Mouse (Mus musculus) gastrocnemius, postnatal 14 days (tissue): ENCODE measurements around the gene Cckbr. TPM values are rescaled to one million over a fixed set of nuclear protein-coding genes. Genes with fewer than 3 reads are reported as not detected.
"Not testable (repeated sequence)": the region's sequence is repeated elsewhere in the genome, so short reads cannot be mapped to it uniquely, and the experiment has no call there.

ENCODE experiments used
- DNase-seq: peaks from one replicate; pipeline ENCODE4 v3.0.0; 2021; ENCODE audit warnings: mixed read lengths
- intact Hi-C: fragments of 180-260 bp; cut with DNase I; formaldehyde crosslinking; loops from one replicate; pipeline ENCODE4 v1.15.1; 2025; ENCODE audit warnings: low total_unique reads
- total RNA-seq, 2 experiments: library from RNA; stranded (reverse); gene quantifications; 2 replicates each; pipeline ENCODE4 v1.2.3; 2021

The Cckbr gene
- total RNA-seq, 2 experiments from 2014 or later, result not detected

DNA sequence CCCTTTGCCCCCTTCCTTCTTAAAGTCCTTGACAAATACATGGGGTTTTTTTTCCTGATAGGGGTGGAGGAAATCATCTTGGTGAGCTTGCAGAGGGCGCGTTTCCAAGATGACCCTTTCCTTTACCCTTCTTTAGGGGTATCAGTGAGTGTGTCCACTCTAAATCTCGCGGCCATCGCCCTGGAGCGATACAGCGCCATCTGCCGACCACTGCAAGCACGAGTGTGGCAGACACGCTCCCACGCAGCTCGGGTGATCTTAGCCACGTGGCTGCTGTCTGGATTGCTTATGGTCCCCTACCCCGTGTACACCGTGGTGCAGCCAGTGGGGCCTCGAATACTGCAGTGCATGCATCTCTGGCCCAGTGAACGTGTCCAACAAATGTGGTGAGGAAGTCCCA is 8.3 kb downstream of the Cckbr start:
- DNase-seq, result no peak
- intact Hi-C loops, result no loop called here

DNA sequence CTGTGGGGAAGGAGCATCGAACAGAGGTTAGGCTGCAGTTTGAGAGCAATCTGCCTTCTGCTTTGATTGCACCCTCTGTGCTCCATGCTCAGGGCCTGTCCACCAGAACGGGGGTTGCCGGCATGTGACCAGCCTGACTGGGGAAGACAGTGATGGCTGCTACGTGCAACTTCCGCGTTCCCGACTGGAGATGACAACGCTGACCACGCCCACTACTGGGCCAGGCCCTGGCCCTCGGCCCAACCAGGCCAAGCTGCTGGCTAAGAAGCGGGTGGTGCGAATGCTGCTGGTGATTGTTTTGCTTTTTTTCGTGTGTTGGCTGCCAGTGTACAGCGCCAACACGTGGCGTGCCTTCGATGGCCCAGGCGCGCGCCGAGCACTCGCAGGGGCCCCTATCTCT is 9.3 kb downstream of the Cckbr start:
- DNase-seq, result no peak
- intact Hi-C loops, result no loop called here

DNA sequence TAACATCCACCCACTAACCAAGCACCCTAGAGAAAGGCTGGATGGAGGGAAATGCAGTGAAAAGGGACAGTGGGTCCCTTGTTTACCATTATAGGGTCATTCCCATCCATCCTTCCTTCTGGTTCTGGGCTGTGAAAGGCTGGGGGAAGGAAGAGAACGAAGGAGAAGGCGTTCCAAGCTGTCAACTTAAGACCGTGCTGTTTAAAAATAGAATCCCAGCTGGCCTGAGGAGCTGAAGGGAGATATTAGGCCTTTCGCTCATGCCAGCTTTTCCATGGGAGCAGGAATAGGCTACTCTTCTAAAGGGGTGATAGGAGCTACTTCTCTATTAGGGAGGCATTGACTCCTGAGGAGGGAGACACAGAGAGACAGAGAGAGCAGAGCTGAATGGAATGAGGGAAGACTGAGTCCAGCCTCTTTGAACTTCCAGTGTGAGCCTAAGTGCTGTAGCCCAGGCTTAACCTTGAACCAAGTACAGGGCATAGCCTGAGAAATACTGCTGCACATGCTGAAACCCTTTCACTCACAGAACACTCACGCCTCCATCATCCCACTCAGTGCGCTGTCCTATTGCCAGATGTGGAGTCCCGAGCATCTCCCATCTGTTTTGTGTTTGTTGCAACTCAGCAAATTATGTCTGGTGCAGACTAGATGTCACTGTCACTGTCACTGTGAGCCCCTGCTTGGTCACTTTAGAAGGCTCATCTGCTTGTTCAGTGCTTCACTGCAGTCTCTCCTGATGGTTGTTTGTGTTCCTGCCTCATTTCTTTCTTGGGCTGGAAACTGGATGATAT is 12.6 kb downstream of the Cckbr start:
- DNase-seq, result no peak
- intact Hi-C loops, result no loop called here

DNA sequence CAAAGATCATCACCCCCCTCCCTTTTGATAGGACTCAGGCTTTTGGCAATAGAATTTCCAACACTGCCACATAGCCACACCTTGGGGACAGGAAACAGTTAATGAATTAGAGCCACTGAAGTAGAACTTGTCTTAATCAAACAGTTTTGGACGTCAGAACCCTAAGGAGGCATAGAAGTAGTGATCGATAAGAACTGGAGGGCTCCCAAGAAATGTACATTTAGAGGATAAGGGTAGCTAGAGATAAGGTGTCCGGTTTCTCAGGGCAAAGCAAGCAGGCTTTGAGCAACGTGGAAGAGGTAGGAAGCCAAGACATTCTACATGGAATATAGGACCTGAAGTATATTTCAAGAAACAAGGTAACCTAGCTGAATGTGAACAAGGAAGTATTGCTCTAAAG is 15.9 kb downstream of the Cckbr start:
- DNase-seq, result no peak

DNA sequence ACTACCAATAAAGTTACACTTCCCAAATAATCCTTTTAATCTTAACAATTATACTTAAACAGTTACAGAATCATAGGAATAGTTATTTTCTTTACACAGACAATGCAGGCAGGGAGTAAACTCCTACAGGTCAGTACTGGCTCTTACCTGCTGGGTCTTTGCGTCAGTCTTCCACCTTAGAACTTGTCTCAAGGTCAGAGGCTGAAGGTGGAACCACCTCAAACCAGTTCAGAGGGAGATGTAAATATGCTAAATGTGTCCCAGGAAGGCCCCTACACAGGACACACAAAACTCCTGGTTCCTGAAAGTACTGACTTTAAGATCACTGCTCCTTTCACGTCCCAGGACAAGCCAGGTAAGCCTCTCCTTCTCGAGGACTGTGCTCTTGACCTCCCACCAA is 19.5 kb downstream of the Cckbr start:
- intact Hi-C loops, result no loop called here
- DNase-seq, result no peak

More for the DNA sequence above, 15.9 kb downstream of the Cckbr start:
- intact Hi-C loops, result no loop called here

DNA sequence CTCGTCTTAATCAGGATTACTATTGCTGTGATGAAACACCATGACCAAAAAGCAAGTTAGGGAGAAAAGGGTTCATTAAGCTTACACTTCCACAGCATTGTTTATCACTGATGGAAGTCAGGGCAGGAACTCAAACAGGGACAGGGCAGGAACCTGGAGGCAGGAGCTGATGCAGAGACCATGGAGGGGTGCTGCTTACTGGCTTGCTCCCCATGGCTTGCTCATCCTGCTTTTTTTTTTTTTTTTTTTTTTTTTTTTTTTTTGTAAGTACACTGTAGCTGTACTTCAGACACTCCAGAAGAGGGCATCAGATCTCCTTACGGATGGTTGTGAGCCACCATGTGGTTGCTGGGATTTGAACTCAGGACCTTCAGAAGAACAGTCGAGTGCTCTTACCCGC is 27.8 kb downstream of the Cckbr start:
- intact Hi-C loops, DNase-seq: not testable (repeated sequence)

DNA sequence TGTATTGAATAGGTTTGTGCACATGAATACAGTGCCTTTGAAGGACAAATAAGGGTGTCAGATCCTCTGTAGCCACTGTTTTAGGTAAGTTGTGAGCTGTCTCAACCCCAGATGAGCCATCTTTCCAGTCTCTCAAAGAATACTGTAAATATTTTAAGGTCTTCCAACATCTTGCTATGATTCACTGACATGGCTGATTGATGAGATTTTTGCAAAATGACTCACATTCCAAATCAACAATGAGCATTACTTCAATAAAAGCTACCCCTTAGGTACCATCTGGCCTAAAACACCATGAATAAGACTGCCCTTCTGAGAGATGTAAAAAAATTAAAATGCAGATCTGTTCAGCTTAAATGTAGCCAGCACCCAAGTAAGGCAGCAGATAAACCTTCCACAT is 33.0 kb downstream of the Cckbr start:
- DNase-seq, result no peak
- intact Hi-C loops, result no loop called here

DNA sequence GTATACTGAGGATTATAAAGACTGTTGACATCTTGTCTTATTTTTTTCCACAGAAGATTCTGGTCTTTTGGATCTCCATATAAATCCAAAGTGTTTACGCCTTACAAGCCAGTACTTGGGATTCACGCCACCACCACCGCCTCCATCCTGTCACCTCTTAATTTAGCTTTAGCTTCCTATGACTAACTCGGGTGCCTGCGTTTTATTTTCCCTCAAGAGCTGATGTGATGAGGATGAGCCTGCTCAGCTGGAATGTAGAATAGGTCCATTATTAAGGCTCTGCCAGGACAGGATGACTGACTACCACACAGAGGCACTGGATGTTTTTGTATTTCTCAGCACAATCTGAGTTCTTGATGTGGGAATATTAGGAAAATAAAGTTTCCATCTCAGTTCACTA is 40.0 kb downstream of the Cckbr start:
- intact Hi-C loops, DNase-seq: not testable (repeated sequence)

DNA sequence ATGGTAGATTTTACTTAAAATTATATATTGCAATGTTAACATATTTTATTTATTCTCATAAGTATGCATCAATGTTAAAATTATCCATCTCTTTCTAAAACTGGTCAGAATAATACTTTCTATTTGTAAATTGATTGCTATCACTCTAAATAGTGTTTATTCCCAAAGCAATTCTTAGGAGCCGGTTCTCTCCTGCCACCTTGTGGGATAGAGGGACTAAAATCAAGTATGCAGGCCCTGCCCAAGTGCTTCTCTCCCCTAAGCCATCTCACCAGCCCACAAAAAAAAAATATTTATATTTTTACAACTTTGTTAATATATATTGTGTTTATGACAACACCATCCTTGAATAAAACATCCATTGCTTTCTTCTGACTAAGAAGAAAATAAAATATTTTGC is 47.1 kb downstream of the Cckbr start:
- DNase-seq, result no peak
- intact Hi-C loops, result loop anchor here (5.0 kb wide), 1 partner anchor 60 kb away; no protein-coding TSS in a partner anchor

DNA sequence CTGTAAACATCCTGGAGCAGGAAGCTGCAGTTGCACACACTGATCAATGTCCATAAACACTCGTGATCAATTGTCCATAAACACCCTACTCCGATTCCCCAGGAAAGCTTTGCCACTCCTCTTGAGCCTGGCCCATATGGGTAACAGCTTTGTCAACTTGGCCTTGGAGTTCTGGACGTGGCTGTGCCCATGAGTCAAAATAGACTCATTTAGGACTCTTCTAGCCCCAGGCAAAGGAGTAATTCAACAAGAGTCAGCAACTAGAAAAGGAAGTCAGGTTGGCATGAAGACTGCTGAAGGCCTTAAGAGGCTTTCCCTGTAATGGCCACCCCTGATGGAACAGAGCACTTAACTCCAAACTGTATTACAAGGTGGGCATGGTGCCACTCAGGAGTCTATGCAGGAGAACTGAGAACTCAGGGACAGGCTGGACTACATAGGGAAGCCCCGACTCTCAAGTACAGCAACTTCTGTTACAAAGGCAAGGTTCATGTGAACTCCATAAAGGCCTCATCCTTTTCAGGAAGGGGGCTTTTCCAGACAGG is 49.3 kb downstream of the Cckbr start:
- intact Hi-C loops, result loop anchor here (5.0 kb wide), 1 partner anchor 63 kb away; no protein-coding TSS in a partner anchor
- DNase-seq, result no peak

DNA sequence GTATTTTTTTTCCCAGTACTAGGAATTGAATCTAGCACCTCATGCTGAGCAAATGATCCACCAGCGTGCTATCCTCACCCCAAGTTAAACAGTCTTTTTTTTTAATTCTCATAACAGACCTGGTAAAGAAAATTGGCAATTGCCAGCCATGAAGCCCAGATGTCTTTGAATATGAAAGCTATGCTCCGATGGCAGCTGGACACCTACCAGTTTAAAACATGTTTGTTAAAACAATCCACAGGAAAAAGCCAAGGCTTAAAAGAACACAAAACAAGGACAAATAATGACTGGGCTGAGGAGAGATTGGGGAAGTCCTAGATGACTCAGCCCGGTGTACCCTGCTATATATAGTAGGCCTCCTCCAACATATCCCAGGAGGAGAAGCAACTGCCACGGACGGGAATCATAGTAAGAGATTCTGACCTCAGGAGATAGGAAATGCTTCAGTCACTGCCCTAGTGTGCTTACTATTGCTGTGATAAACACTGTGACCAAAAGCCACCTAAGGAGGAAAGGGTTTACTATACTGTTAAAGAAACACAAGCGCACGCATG is 49.9 kb downstream of the Cckbr start:
- intact Hi-C loops, result no loop called here
- DNase-seq, result no peak

DNA sequence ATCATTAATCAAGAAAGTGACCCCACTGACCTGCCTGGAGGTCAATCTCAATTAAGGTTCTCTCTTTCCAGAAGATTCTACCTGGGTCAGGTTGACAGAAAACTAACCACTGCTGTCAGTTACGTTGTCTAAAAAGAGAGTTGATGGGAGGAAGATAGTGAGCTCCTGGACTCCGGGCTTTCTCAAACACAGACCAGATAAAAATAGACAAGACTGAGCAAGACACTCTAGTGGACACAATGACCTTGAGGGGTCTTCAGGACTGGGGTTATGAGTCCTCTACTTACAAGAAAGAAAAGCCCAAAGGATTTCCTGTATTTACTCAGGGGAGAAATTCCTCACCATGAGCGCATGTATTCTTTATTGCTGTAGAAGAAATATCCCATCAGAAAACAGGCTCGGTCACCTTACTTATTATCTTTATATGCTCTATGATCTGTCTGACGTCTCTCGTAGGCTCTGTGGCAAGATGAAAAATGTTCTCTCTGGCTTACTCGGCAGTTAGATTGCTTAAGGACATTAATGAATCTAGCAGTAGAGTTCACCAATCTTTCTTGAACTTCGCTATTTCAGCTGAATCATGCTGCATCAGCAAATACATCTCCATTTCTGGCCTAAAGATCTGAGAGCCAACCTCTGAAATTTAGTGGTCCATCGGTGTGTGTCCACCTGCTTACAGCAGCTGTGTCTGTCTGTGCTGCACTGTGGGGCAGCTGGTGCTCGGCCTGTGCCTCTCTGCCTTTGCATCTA is 51.3 kb downstream of the Cckbr start:
- intact Hi-C loops, result no loop called here
- DNase-seq, result no peak

DNA sequence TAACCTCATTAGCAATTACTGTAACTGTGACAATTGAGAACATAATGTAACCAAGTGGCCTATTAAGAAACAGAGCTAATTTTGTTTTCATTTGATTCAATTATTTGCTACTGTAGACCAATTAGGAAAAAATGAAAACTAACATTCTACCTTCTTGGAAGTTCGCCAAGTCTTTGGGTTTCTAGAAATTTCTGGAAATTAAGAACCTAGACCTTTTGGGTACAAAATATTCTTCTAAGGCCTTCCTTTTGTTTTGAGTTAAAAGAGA is 51.8 kb downstream of the Cckbr start:
- intact Hi-C loops, result no loop called here
- no peak for DNase-seq

DNA sequence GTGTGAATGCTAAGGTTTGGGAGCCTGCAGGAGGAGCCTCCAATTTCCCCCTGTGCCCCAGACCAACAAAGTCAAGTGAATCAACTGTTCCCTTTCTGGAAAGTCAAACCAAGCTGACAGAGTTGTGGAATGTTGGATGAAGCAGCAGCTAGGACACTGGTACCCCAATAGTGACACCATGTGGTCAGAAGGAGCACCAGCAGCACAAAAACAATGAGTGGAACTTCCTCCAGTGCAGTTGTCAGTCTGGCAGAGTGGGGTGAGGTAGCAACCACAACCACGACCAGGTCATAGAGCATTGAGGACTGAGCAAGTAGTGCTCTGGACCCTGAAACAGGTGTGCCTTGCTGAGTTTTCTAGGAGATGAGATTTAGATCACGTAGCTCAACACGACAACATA is 52.3 kb downstream of the Cckbr start:
- intact Hi-C loops, result no loop called here
- DNase-seq, result peak; percentile 14

DNA sequence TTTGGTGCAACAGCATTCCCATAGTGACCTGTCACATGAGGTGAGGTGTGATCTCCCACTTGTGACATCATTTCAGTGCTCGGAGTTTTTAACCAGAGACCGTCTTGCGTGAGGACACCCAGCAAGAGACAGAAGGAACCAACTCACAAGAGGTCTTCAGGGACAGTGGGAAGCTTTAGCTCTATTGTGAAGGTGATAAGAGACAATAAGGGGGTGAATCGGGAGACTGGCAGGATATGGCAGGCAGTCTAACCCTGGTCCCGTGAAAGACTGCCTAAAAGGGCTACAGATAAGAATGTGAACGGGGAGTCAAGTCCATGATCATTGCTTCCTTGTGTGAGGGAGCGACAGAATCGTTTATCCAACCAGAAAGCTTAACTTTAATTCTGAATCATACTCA is 52.8 kb downstream of the Cckbr start:
- DNase-seq, result no peak
- intact Hi-C loops, result no loop called here

DNA sequence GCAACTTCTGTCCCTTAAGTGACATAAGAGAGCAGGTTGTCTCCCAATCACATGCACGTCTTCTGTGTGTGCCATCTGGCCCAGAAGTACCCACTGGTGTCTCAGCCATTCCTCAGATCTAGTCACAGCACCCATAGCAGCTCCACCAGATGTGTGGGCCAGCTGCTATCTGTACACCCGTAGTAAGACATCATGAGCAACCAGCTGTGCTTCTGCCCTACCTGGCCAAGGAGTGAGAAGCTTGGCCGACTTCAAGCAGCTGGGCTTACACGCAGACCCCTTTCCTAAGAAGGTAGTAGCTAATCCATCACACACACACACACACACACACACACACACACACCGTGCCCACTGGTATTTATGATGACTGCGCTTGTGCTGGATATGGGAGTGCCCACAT is 53.7 kb downstream of the Cckbr start:
- DNase-seq, result no peak
- intact Hi-C loops, result no loop called here

DNA sequence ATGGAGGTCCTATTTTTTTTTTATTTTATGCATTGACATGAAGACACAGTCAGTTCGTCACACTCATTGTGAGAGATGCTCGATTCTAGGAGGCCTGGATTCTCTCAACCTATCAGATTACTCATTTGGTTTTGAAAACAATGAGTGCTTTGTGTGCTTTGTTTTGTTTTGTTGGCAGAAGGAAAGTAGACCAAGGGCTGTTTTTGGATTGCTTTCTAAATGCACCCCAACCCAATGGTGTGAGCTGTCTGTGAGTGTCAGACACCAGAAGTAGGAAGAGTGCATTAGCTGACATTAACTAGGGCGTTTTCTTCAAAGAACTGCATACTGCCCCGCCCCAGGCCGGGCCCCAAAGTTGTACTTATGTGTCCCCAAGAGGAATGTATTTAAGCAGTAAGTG is 54.5 kb downstream of the Cckbr start:
- intact Hi-C loops, result no loop called here
- no peak for DNase-seq

DNA sequence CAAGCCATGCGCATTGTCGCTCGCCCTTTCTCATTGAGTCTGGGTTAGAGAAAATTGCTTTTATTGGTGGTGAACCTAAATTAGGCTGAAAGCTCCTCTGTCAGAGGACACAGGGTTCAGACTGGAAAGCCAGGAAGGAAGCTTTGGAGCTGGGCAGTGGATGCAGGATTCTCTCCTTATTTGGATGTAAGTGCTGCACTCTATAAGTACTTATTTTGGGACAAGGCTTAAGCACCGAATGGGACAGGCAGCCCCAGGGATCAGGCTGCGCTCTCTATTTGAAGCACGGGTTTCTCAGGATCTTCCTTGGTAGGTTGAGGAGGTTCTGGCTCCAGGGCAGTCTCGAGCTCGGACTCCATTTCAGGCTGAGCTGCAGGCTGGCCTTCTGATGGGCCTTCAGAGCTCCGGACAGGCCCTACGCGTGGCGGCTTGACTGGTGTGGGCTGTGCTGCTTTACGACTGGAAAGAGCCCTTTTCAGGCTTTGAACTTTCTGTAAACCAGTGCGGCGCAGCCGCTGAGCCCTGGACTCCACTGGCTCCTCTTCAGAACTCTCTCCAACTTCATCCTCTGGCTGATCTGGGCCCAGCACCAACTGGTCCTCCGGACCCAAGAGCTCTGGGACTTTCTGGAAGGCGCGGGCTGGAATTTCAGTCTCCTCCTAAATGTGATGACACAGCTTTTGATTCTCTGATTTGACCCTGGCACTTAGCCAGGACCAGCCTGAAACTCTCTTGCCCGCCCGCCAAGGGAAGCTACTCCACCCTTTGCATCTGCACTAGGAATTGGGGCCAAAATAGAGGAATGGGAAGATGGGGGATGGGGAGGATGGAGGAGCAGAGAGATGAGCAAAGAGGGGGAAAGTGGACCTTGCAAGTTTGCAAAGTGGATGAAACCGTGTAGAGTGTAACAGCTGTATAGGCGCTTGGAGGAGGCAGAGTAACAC is 55.3 kb downstream of the Cckbr start:
- DNase-seq, result peak; percentile 61
- intact Hi-C loops, result no loop called here

DNA sequence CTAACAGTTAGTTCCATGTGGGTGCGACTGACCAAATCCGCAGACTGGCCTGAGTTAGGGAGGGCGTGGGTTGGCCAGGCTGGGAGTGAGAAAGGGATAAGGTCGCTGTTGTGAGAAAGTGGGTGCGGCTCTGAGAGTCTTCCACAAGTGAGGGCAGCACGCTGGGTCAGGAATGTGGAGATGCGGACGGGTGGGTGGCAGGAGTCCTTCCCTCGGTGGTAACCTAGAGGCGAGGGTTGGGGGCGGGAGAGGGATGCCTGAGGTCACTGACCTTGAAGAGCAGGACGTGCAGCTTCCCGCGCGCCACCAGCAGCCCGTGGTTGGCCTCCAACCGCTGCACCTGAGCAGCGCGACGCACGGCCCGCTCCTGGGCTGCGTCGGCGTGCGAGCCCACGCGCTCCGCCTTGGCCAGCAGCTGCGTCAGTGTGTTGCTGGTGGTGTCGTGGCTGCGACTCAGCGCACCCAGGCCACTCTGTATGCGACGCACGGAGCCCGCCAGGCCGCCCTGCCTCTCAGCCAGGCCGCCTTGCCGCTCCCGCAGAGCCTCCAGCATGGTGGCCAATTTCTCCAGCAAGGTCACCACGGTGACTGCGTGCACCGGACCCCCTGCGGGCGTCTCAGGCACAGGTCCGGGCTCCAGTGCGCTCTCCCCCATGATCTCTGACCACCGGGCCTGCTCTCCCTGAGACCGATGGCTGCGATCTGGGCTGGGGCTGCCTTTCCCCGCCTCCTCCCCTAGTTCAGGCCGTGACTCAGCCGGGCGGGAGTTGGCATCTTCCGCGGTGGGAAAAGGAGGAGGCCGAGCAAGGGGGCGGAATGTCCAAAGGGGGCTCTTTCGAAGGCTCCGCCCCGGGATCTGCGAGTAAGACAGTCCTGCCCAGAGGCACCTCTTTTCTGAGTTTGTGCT is 56.2 kb downstream of the Cckbr start, which contains the start of gene Cavin3:
Cavin3 (minus strand) TSS at position 796 of the 907 bp plus-strand sequence.
- DNase-seq, result peak; percentile 92
- intact Hi-C loops, result no loop called here
